8 mouse cellular contexts compared by ENCODE assay signal in the genomic region with DNA sequence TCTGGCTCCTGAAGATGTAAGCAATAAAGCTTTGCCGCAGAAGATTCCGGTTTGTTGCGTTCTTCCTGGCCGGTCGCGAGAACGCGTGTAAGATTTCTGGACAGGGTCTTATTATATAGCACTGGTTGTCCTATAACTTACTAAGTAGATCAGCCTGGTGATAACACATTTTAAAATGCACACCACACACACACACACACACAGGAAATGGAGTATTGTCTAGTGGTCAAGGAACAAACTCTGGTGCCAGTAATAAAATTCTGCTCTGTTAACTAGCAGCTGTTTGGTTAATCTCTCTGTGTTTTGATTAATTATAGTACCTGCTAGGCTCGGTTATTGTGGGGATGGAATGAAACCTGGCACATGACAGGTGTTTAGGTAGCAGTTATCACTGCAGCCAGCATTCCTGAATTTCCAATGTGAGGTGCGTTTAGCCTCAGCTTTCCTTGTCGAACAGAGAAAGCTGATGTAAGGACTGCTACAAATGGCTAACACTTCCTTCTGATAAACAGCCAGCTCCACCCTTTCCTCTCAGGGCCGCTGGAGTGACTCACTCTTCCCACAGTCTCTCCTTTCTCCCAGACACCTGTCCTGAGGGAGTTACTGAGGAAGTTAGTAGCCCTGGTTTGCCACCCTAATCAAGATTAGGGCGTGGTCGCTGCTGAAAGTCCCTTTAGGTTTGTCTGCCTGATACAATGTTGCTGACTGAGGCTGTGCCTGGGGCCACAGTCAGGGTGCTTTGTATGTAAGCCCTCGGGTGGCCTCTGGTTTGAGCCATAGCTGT. TPM values are rescaled to one million over a fixed set of nuclear protein-coding genes. Genes with fewer than 3 reads are reported as not detected.
DNase-seq lines count a peak whose midpoint lies in the region; ATAC-seq and TF ChIP-seq lines count a peak whose summit lies in the region.
"Had no signal": no experiment of that assay in that cellular context is flagged by ENCODE, and none has a peak within 500 bp of the region (broad histone marks: within the 10 kb centered on the region; RNA-seq: fewer than 3 reads in every experiment).

No protein-coding gene starts in this region.

- no peak for TF ChIP-seq EP300 in stomach, postnatal 0 days (optimal IDR thresholded peaks at IDR 0.05)

- H3K4me1 ChIP-seq in midbrain, embryonic 11.5 days (ENCODE audit: control insufficient read depth, insufficient read depth, low read length) = no peaks in the 10 kb centered on the region
- H3K4me1 ChIP-seq in midbrain, embryonic 13.5 days (replicated peaks) = no peaks in the 10 kb centered on the region
- H3K4me1 ChIP-seq in liver, embryonic 11.5 days (replicated peaks; ENCODE audit: control insufficient read depth, insufficient read depth, low read length) = peaks cover 9% of the 10 kb centered on the region
- no peaks in the 10 kb centered on the region for H3K4me1 ChIP-seq in stomach, postnatal 0 days (replicated peaks; ENCODE audit: control insufficient read depth, insufficient read depth)
- H3K4me1 ChIP-seq in midbrain, embryonic 14.5 days (ENCODE audit: control insufficient read depth, insufficient read depth, low read length) = no peaks in the 10 kb centered on the region
- H3K4me1 ChIP-seq: midbrain, embryonic 10.5 days had no signal

- no peaks in the 10 kb centered on the region for H3K27me3 ChIP-seq in midbrain, embryonic 11.5 days (ENCODE audit: control insufficient read depth, insufficient read depth, low read length)
- peaks cover 5% of the 10 kb centered on the region; the same call in 1 of the 2 replicates for H3K27me3 ChIP-seq in midbrain, embryonic 13.5 days
- H3K27me3 ChIP-seq in liver, embryonic 11.5 days (replicated peaks; ENCODE audit: control insufficient read depth, insufficient read depth, low read length) = no peaks in the 10 kb centered on the region
- no peaks in the 10 kb centered on the region for H3K27me3 ChIP-seq in stomach, postnatal 0 days (ENCODE audit: control insufficient read depth, insufficient read depth, low read length)
- H3K27me3 ChIP-seq in midbrain, embryonic 14.5 days (ENCODE audit: control insufficient read depth, insufficient read depth, low read length) = no peaks in the 10 kb centered on the region

- no peak overlapping the region for H3K4me2 ChIP-seq in midbrain, embryonic 11.5 days
- H3K4me2 ChIP-seq in midbrain, embryonic 13.5 days (replicated peaks) = no peak overlapping the region
- H3K4me2 ChIP-seq in liver, embryonic 11.5 days = peak overlapping the region; percentile 1; the same call in 1 of the 2 replicates
- H3K4me2 ChIP-seq in stomach, postnatal 0 days (replicated peaks; ENCODE audit: low read depth) = no peak overlapping the region
- H3K4me2 ChIP-seq in midbrain, embryonic 14.5 days (ENCODE audit: low read length) = no peak overlapping the region

- no peaks in the 10 kb centered on the region for H3K9me3 ChIP-seq in midbrain, embryonic 11.5 days (ENCODE audit: control insufficient read depth, low read length)
- H3K9me3 ChIP-seq in midbrain, embryonic 13.5 days = no peaks in the 10 kb centered on the region
- H3K9me3 ChIP-seq in liver, embryonic 11.5 days (ENCODE audit: control insufficient read depth, low read length) = no peaks in the 10 kb centered on the region
- no peaks in the 10 kb centered on the region for H3K9me3 ChIP-seq in stomach, postnatal 0 days (ENCODE audit: control insufficient read depth, low read length)
- H3K9me3 ChIP-seq in midbrain, embryonic 14.5 days (ENCODE audit: control insufficient read depth, low read length) = no peaks in the 10 kb centered on the region
- H3K9me3 ChIP-seq: midbrain, embryonic 10.5 days had no signal

- no peak for ATAC-seq in midbrain, embryonic 11.5 days (ENCODE audit: low FRiP score)
- no peak for ATAC-seq in midbrain, embryonic 13.5 days
- no peak for ATAC-seq in liver, embryonic 11.5 days (replicated peaks; ENCODE audit: low FRiP score)
- peak; percentile 99 for ATAC-seq in stomach, postnatal 0 days (ENCODE audit: low FRiP score, low TSS enrichment)
- ATAC-seq in midbrain, embryonic 14.5 days (ENCODE audit: low FRiP score, low TSS enrichment) = no peak

- DNase-seq in midbrain, embryonic 11.5 days (ENCODE audit: low spot score, missing footprints) = peak; percentile 59
- peak; percentile 20 for DNase-seq in gastrocnemius, postnatal 25 days
- DNase-seq in liver, embryonic 11.5 days (ENCODE audit: low spot score) = no peak
- DNase-seq in stomach, postnatal 0 days (ENCODE audit: low spot score) = peak; percentile 81
- no peak for DNase-seq in adrenal gland, postnatal 25 days
- no peak for DNase-seq in midbrain, embryonic 14.5 days

- no peaks in the 10 kb centered on the region for H3K36me3 ChIP-seq in midbrain, embryonic 11.5 days (ENCODE audit: control insufficient read depth, insufficient read depth, low read length)
- H3K36me3 ChIP-seq in midbrain, embryonic 13.5 days = no peaks in the 10 kb centered on the region
- H3K36me3 ChIP-seq in liver, embryonic 11.5 days (ENCODE audit: control insufficient read depth, insufficient read depth, low read length) = no peaks in the 10 kb centered on the region
- no peaks in the 10 kb centered on the region for H3K36me3 ChIP-seq in stomach, postnatal 0 days (ENCODE audit: control insufficient read depth, insufficient read depth, low read length)
- H3K36me3 ChIP-seq in midbrain, embryonic 14.5 days (ENCODE audit: control insufficient read depth, insufficient read depth, low read length) = no peaks in the 10 kb centered on the region
- H3K36me3 ChIP-seq: midbrain, embryonic 10.5 days had no signal

- H3K4me3 ChIP-seq in midbrain, embryonic 11.5 days (ENCODE audit: low read depth, low read length) = no peak overlapping the region
- no peak overlapping the region for H3K4me3 ChIP-seq in midbrain, embryonic 13.5 days (replicated peaks)
- no peak overlapping the region for H3K4me3 ChIP-seq in liver, embryonic 11.5 days (ENCODE audit: low read depth, low read length)
- no peak overlapping the region for H3K4me3 ChIP-seq in stomach, postnatal 0 days (ENCODE audit: low read depth, low read length)
- no peak overlapping the region for H3K4me3 ChIP-seq in midbrain, embryonic 14.5 days (replicated peaks; ENCODE audit: low read depth, low read length)
- H3K4me3 ChIP-seq: midbrain, embryonic 10.5 days had no signal

- no peak for TF ChIP-seq CTCF in stomach, postnatal 0 days (IDR thresholded peaks at IDR 0.05; ENCODE audit: low read depth)

- no peak overlapping the region for H3K27ac ChIP-seq in midbrain, embryonic 11.5 days (ENCODE audit: low read depth, low read length)
- no peak overlapping the region for H3K27ac ChIP-seq in midbrain, embryonic 13.5 days
- H3K27ac ChIP-seq in liver, embryonic 11.5 days (ENCODE audit: low read depth, low read length) = no peak overlapping the region
- peak overlapping the region; percentile 76 for H3K27ac ChIP-seq in stomach, postnatal 0 days (replicated peaks)
- H3K27ac ChIP-seq in midbrain, embryonic 14.5 days (replicated peaks; ENCODE audit: low read depth, low read length) = no peak overlapping the region
- H3K27ac ChIP-seq: midbrain, embryonic 10.5 days had no signal

- WGBS in midbrain, embryonic 11.5 days = 88% methylated on average over 15 of the region's 15 CpGs
- 87% methylated on average over 15 of the region's 15 CpGs for WGBS in midbrain, embryonic 13.5 days
- WGBS in liver, embryonic 11.5 days = 67% methylated on average over 15 of the region's 15 CpGs
- WGBS in stomach, postnatal 0 days = 61% methylated on average over 15 of the region's 15 CpGs
- 90% methylated on average over 15 of the region's 15 CpGs for WGBS in midbrain, embryonic 14.5 days

- H3K9ac ChIP-seq in midbrain, embryonic 11.5 days (ENCODE audit: low read length) = no peak overlapping the region
- H3K9ac ChIP-seq in midbrain, embryonic 13.5 days (replicated peaks) = no peak overlapping the region
- H3K9ac ChIP-seq in liver, embryonic 11.5 days (ENCODE audit: low read depth, low read length) = no peak overlapping the region
- no peak overlapping the region for H3K9ac ChIP-seq in stomach, postnatal 0 days (ENCODE audit: low read length)
- no peak overlapping the region for H3K9ac ChIP-seq in midbrain, embryonic 14.5 days (replicated peaks; ENCODE audit: low read length)

RNA-seq across cellular contexts. Expression of a gene that starts 6.9 kb away (rescaled TPM):
- 4.0 and 4.5 TPM in 2 replicates for polyA plus RNA-seq in midbrain, embryonic 11.5 days (2014; fragmentation: Nextera tagmentation; extraction: Ambion mirVana)
- 2.3 and 2.4 TPM in 2 replicates for polyA plus RNA-seq in midbrain, embryonic 13.5 days (2015; fragmentation: Nextera tagmentation; extraction: Ambion mirVana)
- total RNA-seq in gastrocnemius, postnatal 25 days (2021) = 1 to 10 TPM; 1.3 to 1.7 TPM
- 51.6 and 52.1 TPM in 2 replicates for polyA plus RNA-seq in liver, embryonic 11.5 days (2014; fragmentation: Nextera tagmentation; extraction: Ambion mirVana)
- polyA plus RNA-seq in stomach, postnatal 0 days (2015; fragmentation: Nextera tagmentation; extraction: Ambion mirVana) = 8.7 and 13.2 TPM in 2 replicates
- total RNA-seq in adrenal gland, postnatal 25 days (2021) = 2.9 and 3.6 TPM in 2 replicates
- 0.77 and 1.8 TPM in 2 replicates for polyA plus RNA-seq in midbrain, embryonic 14.5 days (2014; fragmentation: Nextera tagmentation; extraction: Ambion mirVana)

RNA-seq across cellular contexts. Expression of a gene that starts 11.7 kb away (rescaled TPM):
- polyA plus RNA-seq in midbrain, embryonic 11.5 days (2014; fragmentation: Nextera tagmentation; extraction: Ambion mirVana) = 4.9 and 5.8 TPM in 2 replicates
- polyA plus RNA-seq in midbrain, embryonic 13.5 days (2015; fragmentation: Nextera tagmentation; extraction: Ambion mirVana) = 4.1 and 4.2 TPM in 2 replicates
- total RNA-seq in gastrocnemius, postnatal 25 days (2021) = 1 to 10 TPM; 6.4 to 6.5 TPM
- polyA plus RNA-seq in liver, embryonic 11.5 days (2014; fragmentation: Nextera tagmentation; extraction: Ambion mirVana) = 3.9 and 4.8 TPM in 2 replicates
- polyA plus RNA-seq in stomach, postnatal 0 days (2015; fragmentation: Nextera tagmentation; extraction: Ambion mirVana) = 2.3 and 2.5 TPM in 2 replicates
- total RNA-seq in adrenal gland, postnatal 25 days (2021) = 8.0 and 10.2 TPM in 2 replicates
- polyA plus RNA-seq in midbrain, embryonic 14.5 days (2014; fragmentation: Nextera tagmentation; extraction: Ambion mirVana) = 2.4 and 3.2 TPM in 2 replicates

RNA-seq across cellular contexts. Expression of a gene that starts 27.4 kb away (rescaled TPM):
- polyA plus RNA-seq in midbrain, embryonic 11.5 days (2014; fragmentation: Nextera tagmentation; extraction: Ambion mirVana) = 9.9 and 11.5 TPM in 2 replicates
- polyA plus RNA-seq in midbrain, embryonic 13.5 days (2015; fragmentation: Nextera tagmentation; extraction: Ambion mirVana) = 7.9 and 8.8 TPM in 2 replicates
- total RNA-seq in gastrocnemius, postnatal 25 days (2021) = 1 to 10 TPM; 3.2 to 5.9 TPM
- 15.1 and 15.3 TPM in 2 replicates for polyA plus RNA-seq in liver, embryonic 11.5 days (2014; fragmentation: Nextera tagmentation; extraction: Ambion mirVana)
- 11.2 and 12.5 TPM in 2 replicates for polyA plus RNA-seq in stomach, postnatal 0 days (2015; fragmentation: Nextera tagmentation; extraction: Ambion mirVana)
- total RNA-seq in adrenal gland, postnatal 25 days (2021) = 19.9 and 30.5 TPM in 2 replicates
- polyA plus RNA-seq in midbrain, embryonic 14.5 days (2014; fragmentation: Nextera tagmentation; extraction: Ambion mirVana) = 6.2 and 8.7 TPM in 2 replicates

RNA-seq across cellular contexts. Expression of a gene that starts 29.8 kb away (rescaled TPM):
- polyA plus RNA-seq in midbrain, embryonic 11.5 days (2014; fragmentation: Nextera tagmentation; extraction: Ambion mirVana) = not detected in 2 replicates
- polyA plus RNA-seq in midbrain, embryonic 13.5 days (2015; fragmentation: Nextera tagmentation; extraction: Ambion mirVana) = 0.26 TPM in 1 of 2 replicates, not detected in the other
- total RNA-seq in gastrocnemius, postnatal 25 days (2021) = not detected
- polyA plus RNA-seq in liver, embryonic 11.5 days (2014; fragmentation: Nextera tagmentation; extraction: Ambion mirVana) = 1.6 and 1.9 TPM in 2 replicates
- 1.8 TPM in 2 replicates for polyA plus RNA-seq in stomach, postnatal 0 days (2015; fragmentation: Nextera tagmentation; extraction: Ambion mirVana)
- not detected in 2 replicates for total RNA-seq in adrenal gland, postnatal 25 days (2021)
- polyA plus RNA-seq in midbrain, embryonic 14.5 days (2014; fragmentation: Nextera tagmentation; extraction: Ambion mirVana) = 0.77 TPM in 1 of 2 replicates, not detected in the other

RNA-seq across cellular contexts. Expression of a gene that starts 34.3 kb away (rescaled TPM):
- 0.12 and 0.40 TPM in 2 replicates for polyA plus RNA-seq in midbrain, embryonic 11.5 days (2014; fragmentation: Nextera tagmentation; extraction: Ambion mirVana)
- polyA plus RNA-seq in midbrain, embryonic 13.5 days (2015; fragmentation: Nextera tagmentation; extraction: Ambion mirVana) = 0.22 and 0.28 TPM in 2 replicates
- under 1 TPM in 1 of 2 experiments, not detected in 1; 0.10 TPM for total RNA-seq in gastrocnemius, postnatal 25 days (2021)
- polyA plus RNA-seq in liver, embryonic 11.5 days (2014; fragmentation: Nextera tagmentation; extraction: Ambion mirVana) = 1.5 and 1.8 TPM in 2 replicates
- 3.2 and 3.8 TPM in 2 replicates for polyA plus RNA-seq in stomach, postnatal 0 days (2015; fragmentation: Nextera tagmentation; extraction: Ambion mirVana)
- 0.12 TPM in 1 of 2 replicates, not detected in the other for total RNA-seq in adrenal gland, postnatal 25 days (2021)
- 0.32 and 0.69 TPM in 2 replicates for polyA plus RNA-seq in midbrain, embryonic 14.5 days (2014; fragmentation: Nextera tagmentation; extraction: Ambion mirVana)

Comparison
In these comparisons a context has a peak if more than half of its experiments do, and no peak if none do; other contexts are left out.
1. DNase-seq: peak in midbrain, embryonic 11.5 days (single experiment), gastrocnemius, postnatal 25 days (single experiment) and stomach, postnatal 0 days (single experiment); none in liver, embryonic 11.5 days (single experiment), adrenal gland, postnatal 25 days (single experiment) and midbrain, embryonic 14.5 days (single experiment).